Comparison of ENCODE assay signal across 12 mouse cellular contexts in genomic region chr5:23388091-23388490, GRCm38 (mm10).
"Had no signal": no experiment of that assay in that cellular context is flagged by ENCODE, and none has a peak within 500 bp of the region (broad histone marks: within the 10 kb centered on the region; RNA-seq: fewer than 3 reads in every experiment).

No protein-coding gene starts in this region.

- H3K27me3 ChIP-seq: kidney, embryonic 15.5 days; limb, embryonic 12.5 days; midbrain, embryonic 13.5 days; neural tube, embryonic 12.5 days had no signal

- H3K9me3 ChIP-seq: limb, embryonic 12.5 days; midbrain, embryonic 13.5 days; neural tube, embryonic 12.5 days had no signal

- H3K4me2 ChIP-seq: kidney, embryonic 15.5 days; limb, embryonic 12.5 days; midbrain, embryonic 13.5 days; neural tube, embryonic 12.5 days had no signal

- DNase-seq: kidney, postnatal 36 days; layer of hippocampus, adult 9-11 months; layer of hippocampus, postnatal 36 days; lung, adult 18-20 months; spleen, adult 18-20 months; thymus, adult 18-20 months; thymus, postnatal 25 days had no signal

- H3K4me3 ChIP-seq: kidney, embryonic 15.5 days; limb, embryonic 12.5 days; midbrain, embryonic 13.5 days; neural tube, embryonic 12.5 days had no signal

- H3K9ac ChIP-seq: kidney, embryonic 15.5 days; limb, embryonic 12.5 days; liver, embryonic 14.5 days; midbrain, embryonic 13.5 days; neural tube, embryonic 12.5 days had no signal

- H3K36me3 ChIP-seq: kidney, embryonic 15.5 days; limb, embryonic 12.5 days; midbrain, embryonic 13.5 days; neural tube, embryonic 12.5 days had no signal

- H3K27ac ChIP-seq: kidney, embryonic 15.5 days; limb, embryonic 12.5 days; liver, embryonic 14.5 days; midbrain, embryonic 13.5 days; neural tube, embryonic 12.5 days had no signal
